Mouse (Mus musculus) hindlimb bud, embryonic 11.5 days (tissue): ENCODE data around the gene Ddn.

Source experiments
- DNase-seq: peaks from one replicate; pipeline ENCODE4 v3.0.0-alpha.2; 2012; ENCODE audit warnings: low read depth, low spot score; ENCODE audit errors: extremely low spot score

Ddn gene

DNA sequence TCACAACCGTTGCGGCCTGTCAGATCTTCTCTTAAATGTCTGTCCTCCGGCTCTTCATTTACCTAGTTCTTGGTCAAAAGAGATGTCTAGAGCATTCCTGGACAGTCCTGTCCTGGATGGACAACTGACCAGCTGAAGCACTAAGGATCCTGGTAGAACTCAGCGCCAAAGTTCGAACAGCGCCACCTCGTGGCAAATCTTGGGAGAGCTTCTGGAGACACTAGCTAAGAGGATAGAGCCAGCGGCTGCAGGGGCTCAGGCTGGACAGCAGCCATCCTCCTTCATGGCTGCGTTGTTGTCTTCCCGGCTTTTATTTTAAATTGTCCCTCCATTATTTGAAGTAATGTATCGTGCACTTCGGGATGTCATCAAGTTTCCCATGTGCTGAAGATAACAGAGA is 9.9 kb downstream of the Ddn start:
- DNase-seq: peak; percentile 68

DNA sequence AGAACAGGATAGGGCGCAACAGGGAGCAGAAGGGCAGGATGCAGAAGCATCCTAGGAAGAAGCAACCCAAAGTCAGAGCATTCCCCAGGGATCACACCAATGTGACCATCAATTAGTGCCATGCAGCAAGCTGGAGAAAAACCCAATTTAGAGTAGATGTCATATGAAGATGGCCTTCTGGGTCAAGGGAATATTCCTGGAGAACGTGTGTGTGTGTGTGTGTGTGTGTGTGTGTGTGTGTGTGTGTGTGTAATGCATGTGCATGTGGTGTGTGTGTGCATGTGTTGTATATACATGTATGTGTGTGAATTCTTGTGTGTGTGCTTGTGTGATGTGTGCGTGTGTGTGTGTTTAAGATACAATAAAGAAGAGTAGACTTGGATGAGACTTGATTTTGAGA is 10.4 kb downstream of the Ddn start:
- no peak for DNase-seq

GRCm38 (mm10) chr15:98797835-98798492 is 11.3 kb downstream of the Ddn start:
- DNase-seq: no peak

DNA sequence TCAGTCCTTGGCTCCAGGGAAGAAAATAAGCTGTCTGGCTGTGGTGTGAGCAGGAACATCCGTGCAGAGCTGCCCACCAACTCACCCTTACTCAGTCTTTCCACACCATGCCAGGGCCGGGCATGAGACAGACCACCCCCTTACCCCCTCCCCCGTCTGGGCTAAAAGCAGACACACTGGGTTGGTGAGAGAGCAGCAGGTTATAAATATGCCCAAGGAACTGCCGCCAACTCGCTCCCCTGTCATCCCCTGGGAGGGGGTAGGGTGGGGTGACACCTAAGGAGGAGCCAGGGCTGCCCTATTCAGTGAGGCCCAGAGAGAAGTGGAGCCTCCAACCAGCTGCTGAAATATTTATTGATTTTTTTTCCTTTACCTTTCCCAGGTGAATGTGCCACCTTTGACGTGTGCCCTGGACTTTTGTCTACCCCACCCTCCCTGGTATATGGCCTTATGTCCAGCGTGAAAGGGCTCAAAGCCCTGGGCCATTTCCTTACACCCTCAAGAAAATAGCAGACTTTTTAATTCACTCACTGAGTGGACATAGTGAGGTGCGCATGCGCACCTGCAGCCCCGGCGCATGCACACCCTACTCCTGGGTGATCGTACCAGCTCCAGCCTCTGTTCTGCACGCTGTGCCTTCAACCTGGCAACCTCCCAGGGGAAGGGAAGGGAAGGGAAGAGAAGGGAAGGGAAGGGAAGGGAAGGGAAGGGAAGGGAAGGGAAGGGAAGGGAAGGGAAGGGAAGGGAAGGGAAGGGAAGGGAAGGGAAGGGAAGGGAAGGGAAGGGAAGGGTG is 12.3 kb downstream of the Ddn start:
- no peak for DNase-seq

GRCm38 (mm10) chr15:98793141-98793698 is 16.1 kb downstream of the Ddn start:
- DNase-seq: no peak

GRCm38 (mm10) chr15:98792233-98793020 is 16.9 kb downstream of the Ddn start:
- DNase-seq: no peak

GRCm38 (mm10) chr15:98791771-98792170 is 17.5 kb downstream of the Ddn start:
- no peak for DNase-seq

- DNase-seq: no peak
These were observed 18.1 kb downstream of the Ddn start for GRCm38 (mm10) chr15:98791221-98791620.

- DNase-seq: no peak
These were observed 18.5 kb downstream of the Ddn start for GRCm38 (mm10) chr15:98790761-98791160.

- DNase-seq: no peak
These were observed 19.4 kb downstream of the Ddn start, which contains the start of gene Wnt1 for GRCm38 (mm10) chr15:98789661-98790535. Gene Wnt1 (plus strand): TSS chr15:98789857.

DNA sequence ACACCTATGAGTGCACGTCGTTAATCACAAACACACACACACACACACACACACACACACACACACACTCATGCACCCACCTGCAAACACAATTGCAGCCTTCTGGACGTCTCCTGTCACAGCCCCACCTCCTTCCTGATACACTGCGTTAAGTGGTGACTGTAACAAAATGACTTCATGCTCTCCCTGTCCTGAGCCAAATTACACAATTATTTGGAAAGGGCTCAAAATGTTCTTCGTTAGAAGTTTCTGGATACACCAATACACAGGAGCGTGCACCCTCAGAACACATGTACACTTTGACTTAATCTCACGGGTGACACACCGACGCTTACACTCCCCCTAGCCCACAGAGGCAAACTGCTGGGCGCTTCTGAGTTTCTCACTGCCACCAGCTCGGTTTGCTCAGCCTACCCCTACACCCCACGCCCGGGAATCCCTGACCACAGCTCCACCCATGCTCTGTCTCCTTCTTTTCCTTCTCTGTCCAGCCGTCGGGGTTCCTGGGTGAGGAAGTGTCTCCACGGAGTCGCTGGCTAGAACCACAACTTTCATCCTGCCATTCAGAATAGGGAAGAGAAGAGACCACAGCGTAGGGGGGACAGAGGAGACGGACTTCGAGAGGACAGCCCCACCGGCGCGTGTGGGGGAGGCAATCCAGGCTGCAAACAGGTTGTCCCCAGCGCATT is 20.2 kb downstream of the Ddn start:
- no peak for DNase-seq

- DNase-seq: no peak
These were observed 21.4 kb downstream of the Ddn start for GRCm38 (mm10) chr15:98787930-98788329.

DNA sequence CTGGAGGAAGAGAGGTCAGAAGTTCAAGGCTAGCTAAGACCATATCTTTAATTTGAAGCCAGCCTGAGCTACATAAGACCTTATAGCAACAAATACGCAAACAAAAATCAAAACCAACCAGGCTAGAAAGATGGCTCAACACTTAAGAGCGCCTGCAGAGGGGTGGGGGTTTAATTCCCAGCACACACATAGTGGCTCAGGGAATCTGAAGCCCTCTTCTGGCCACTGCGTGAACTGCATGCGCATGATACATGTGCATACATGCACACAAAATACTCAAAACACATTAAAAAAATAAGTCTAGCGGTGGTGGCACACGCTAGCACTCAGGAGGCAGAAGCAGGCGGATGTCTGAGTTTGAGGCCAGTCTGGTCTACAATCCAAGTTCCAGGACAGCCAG is 23.5 kb downstream of the Ddn start:
- no peak for DNase-seq

DNA sequence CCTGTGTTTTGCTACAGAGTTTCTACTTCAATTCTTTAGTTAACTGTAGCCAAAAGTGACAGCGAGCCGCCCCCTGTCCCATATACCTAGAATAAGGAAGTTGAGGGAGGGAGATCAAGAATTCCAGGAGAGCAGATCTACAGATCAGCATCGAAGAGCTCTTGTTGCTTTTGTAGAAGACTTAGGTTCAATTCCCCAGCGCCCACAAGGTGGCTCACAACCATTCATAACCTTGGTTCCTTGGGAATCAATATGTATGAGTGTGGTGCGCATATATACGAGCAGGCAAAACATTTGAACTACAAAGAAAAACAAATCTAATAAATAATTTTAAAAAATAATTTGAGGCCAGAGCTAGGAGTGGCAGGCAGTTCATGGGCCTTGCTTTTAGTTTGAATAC is 28.1 kb downstream of the Ddn start:
- DNase-seq: no peak

GRCm38 (mm10) chr15:98780573-98780972 is 28.7 kb downstream of the Ddn start:
- no peak for DNase-seq

- DNase-seq: no peak
These were observed 29.2 kb downstream of the Ddn start for GRCm38 (mm10) chr15:98780075-98780474.

- no peak for DNase-seq
These were observed 30.5 kb downstream of the Ddn start for GRCm38 (mm10) chr15:98778806-98779205.

DNA sequence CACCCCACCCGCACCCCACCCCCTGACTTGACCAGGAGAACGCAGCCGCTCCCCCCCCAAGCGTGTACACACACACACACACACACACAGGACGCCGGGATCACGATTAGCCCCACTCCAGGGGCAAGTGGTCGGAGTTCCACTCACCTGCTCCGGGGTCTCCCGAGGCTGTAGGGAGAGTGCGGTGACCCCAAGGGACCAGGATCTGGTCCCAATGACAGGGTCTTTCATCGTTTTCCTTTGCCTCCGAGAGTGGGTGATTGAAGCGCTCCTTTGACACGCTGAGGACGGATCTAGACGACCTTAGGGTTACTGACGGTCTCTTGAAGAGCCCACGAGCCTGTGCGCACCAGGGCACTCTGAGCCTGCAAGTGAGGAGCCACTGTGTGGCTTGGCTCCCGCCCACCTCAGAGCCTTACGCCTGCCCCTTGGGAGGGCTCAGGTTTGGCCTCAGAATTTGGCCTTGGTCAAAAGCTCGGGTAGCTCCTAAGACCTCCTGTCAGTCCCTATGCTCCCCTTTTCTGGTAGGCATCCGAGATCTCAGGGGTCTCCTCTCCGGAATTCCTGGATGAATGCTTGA is 31.0 kb downstream of the Ddn start:
- DNase-seq: no peak

DNA sequence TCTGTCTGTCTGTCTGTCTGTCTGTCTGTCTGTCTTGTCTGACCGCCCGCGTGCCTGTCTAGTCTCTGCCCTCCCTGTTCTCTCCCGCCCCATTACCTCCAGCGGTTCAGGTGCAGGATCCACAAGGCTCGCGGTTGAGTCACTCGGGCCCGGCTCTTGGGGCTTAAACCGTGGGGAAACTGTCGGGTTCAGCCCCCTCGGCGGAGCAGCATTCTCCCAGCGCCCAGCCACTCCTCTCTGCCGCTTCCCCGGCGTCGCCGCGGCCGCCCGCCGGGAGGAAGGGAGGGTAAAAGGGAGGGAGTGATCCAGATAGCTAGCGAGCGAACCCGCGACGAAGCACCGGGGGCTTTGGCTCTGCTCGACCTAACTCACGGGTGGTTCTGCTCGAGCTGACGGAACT is 31.5 kb downstream of the Ddn start, which contains the start of gene Wnt10b:
Gene Wnt10b (minus strand): TSS at position 389 of the 400 bp plus-strand sequence.
- DNase-seq: no peak
